Mouse (Mus musculus): Measurements from ENCODE around the gene Glb1.

- no peak for TF ChIP-seq CTCF (IDR thresholded peaks at IDR 0.05; ENCODE audit: borderline replicate concordance, insufficient read depth, low read depth, low read length)
- TF ChIP-seq POLR2A (IDR thresholded peaks at IDR 0.05; ENCODE audit: borderline replicate concordance, insufficient read depth, low read length): no peak
These were observed 17.8 kb upstream of the Glb1 start for GRCm38 (mm10) chr9:114382936-114383710.
